Mouse (Mus musculus): ENCODE measurements around the gene Gabrb1. TPM values are rescaled to one million over a fixed set of nuclear protein-coding genes. Genes with fewer than 3 reads are reported as not detected.

Gabrb1 gene
- total RNA-seq, 2 experiments from 2014 or later: 0.12 TPM; not detected in 1

DNA sequence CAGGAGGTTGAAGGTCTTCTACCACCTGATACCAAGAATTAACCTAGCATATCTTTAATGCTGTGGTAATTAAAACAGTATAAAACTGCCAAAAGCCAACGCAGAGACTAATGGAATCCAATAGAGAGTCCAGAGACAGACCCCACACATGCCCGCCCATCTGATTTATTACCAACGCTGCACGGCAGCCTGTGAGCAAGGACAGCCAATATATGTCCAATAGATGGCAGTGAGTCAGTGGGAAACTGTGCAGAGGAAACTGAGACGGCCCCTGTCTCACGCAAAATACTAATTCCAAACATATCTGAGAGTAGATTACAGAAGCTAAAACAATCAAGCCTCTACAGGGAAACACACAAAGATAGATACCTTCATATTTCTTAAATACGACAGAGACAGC is 506.5 kb downstream of the Gabrb1 start:
- no peak for DNase-seq

DNA sequence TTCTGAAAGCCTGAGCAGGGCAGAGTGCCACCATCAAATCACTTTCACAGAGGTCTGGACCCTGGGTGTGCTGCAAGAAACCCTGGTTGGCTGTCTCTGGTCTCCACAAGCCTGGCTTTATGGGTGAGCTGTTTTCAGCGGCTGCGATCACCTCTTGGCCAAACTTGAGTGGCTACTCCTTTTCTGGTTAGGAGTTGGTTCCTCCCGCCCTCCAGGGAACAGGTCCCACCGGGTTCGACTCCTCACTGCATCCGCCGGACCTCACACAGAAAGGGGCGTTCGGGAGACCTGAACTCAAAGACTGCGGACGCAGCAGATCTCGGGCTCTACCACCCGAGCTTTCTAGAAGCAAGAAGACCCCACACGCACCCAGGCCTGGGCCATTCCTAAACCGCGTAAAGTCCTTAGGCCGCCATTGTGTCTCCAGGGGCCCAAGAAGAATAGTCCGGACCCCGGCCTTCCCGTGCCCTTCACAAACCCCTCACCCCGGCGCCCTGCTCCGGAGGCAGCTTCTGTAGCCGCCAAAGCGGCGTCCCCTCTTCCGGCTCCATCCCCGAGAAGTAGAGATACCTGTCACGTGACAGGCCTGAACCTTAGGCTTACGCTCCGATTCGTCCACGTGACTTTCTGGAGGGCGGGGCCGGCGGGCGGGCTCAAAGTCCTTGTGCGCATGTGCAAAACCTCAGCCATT is 509.8 kb downstream of the Gabrb1 start, which contains the start of gene Commd8:
Gene Commd8 (minus strand): TSS at position 596 of the 691 bp plus-strand sequence.
- DNase-seq: peak; percentile 96 to 99

DNA sequence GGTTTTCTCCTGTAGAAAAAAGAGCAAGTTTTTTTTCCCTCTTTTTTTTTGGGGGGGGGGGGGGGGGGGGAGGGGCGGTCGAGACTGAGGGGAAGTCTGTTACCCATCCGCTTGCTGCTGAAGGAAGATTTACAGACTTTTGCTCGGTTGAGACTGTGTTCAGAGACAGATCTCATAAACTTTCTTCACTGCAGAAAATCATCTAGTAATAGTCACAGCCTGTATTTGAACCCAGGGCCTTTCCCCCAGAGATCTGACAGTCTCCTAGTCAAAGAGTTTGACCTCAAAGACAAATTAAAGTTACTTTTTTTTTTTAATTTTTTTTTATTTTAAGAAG is 510.3 kb downstream of the Gabrb1 start:
- DNase-seq: no peak

DNA sequence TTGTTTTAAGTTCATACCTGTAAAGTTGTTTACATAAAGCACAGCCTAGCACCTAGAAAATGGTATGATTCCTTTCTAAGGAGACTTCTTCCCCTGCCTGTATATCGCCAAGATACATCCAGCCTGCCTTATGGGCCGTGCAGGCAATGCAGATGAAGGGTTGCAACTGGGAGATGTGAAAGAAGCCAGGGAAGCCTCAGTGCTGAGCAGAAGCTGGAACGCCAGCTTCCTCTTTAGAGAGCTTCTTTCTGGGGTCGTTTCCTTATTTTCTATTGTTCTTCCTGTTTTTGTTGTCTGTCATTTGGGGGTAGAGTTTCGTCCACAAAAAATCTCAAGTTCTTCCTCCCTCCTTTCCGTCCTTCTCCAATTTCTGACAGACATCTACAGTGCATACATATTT is 512.2 kb downstream of the Gabrb1 start:
- peak in 1 of 2 experiments; percentile 44 for DNase-seq

DNA sequence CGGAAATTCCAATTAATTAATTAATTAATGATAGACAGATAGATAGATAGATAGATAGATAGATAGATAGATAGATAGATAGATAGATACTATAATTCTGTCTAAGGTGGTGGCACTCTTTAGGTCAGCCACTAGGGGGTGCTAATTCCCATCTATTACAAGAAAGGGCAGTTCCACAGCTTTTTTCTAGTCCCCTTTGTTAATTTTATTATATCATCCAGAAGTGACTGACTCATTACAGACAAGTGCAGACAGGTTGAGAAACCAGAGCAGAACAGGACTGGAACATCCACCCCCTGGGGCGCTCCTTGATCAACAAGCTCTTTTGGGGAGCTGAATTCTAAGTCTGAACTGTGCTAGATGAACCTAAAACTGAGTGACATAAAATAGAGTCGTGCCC is 514.8 kb downstream of the Gabrb1 start:
- DNase-seq: peak; percentile 56 to 81

DNA sequence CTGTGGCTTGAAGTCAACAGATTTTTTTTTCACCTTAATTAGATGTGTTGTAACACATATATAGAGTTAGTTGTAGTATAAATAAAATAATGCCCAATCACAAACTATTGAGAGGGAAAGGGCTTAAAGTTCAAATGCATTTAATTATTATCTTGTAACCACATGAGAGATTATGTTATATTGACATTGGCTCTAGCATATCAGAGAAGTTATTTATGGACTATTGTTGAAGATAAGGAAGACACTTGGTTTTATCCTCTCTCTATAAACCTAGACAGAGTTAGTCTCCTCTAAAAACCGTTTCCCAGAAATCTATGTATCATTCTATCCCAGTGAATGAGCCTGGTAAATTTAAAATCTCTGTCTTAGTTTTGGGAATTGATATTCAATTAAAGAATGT is 515.6 kb downstream of the Gabrb1 start:
- DNase-seq: no peak

DNA sequence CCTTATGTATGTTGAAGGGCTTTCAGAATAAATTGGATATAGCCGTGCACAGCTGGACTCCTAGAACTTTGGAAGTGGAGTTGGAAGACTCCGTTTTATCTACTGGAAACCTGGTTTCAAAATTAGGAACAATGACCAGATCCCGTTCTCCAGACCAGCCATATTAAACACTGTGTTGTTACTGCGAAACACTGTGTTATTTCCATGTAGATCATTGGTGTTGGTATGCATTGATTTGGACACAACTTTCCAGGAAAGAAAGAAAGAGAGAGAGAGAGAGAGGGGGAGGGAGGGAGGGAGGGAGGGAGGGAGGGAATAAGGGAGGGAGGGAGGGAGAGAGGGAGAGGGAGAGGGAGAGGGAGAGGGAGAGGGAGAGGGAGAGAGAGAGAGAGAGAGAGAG is 517.1 kb downstream of the Gabrb1 start:
- no peak for DNase-seq

DNA sequence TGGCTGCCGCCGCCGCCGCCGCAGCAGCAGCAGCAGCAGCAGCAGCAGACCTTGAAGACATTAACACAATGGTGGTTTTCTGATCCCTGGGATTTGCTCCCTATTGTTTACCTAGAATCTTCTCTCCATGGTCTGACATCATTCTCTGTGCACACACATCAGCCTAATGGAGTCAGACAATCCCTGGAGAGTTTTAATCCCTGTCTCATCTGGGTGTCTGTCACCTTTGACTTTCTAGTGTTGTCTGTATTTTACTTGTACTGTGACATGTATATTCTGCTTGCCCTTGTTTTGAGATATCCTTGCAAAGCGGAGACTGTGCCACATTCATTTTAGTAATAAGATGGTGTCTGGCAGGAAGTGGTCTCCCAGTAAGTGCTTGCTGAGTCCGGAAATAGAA is 517.6 kb downstream of the Gabrb1 start:
- DNase-seq: no peak

DNA sequence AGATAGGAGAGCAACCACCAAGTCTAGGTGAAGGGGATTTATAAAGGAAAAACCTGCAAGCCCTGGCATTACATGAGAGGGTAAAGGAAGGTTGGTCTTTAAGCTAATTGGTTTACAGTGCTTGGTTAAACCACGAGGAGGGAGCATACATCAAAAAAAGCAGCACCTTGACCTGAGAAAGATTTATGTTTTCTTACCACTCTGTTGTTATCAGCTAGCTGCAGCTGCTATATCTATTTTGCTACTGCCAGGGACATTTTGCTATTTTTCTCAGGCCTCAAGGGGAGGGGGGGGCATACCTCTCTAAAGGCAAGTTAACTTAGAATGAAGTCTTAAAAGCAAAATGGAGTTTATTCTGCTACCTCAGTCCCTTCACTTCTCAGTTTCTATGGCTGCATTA is 523.3 kb downstream of the Gabrb1 start:
- DNase-seq: no peak

DNA sequence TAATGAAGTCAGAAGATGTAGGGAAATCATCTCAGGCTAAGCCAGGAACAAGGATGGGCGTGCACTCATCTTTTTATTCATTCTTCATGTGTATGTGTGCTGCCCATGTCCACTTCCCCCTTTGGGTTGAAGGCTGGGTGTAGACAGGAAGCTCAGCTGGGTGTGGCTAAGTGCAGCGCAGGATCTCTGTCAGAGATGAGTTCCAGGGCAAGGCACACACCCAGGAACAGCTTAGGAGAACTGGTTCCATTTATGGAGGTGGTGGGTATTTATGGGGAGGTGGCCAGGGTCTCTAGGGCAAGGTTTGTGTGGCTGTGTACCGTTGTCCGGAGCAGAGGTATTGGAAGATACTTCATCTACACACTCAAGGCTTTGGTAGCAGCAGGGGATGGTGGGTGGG is 524.9 kb downstream of the Gabrb1 start:
- DNase-seq: peak in 1 of 2 experiments; percentile 69

DNA sequence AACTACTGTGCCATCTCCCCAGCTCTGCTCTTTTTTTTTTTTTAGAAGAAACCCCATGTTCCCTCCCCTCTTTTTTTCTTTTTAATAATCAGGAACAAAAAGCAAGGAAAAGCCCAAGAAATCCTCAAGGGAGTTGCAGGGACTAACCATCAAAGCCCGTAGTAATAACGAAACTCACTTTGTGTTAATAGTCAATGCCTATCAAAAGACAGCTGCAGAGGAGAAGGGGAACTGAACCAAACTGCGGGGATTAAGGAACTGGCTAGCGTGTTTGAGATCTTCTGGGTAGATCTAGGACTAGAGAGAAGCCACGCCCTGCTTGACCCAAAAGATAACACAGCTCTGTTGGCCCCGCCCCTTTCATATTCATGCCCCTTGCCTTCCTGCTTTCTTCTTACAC is 526.0 kb downstream of the Gabrb1 start:
- peak in 1 of 2 experiments; percentile 72 for DNase-seq

DNA sequence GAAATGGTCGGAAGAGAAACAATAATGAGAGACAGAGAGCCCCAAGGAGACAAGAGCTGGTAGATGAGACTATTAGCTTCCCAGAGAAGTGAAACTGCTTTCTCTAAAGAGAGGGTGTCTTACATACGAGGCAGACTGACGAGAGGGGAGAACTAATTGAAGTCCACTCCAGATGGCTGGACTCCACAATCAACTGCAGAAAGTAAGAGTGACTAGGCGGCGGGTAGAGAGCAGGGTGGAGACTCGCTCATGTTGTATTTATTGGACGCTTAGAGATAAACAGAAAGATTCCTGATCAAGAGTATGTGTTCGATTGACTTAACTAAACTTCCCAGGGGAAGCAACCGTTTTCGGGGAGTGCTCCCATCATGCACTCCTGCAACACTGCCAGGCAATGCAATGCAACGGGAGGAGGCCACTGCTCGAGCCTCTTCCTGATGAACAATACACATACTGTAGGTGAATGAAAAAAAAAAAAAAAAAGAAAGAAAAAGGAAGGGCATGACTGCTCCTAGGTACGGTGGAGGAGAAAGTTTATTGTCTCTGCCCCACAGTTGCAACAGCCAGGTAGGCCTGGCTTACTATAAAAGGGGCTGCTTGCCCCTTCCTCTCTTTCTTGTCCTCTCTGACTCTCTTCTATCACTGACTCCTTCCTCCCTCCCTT is 526.7 kb downstream of the Gabrb1 start:
- DNase-seq: no peak

DNA sequence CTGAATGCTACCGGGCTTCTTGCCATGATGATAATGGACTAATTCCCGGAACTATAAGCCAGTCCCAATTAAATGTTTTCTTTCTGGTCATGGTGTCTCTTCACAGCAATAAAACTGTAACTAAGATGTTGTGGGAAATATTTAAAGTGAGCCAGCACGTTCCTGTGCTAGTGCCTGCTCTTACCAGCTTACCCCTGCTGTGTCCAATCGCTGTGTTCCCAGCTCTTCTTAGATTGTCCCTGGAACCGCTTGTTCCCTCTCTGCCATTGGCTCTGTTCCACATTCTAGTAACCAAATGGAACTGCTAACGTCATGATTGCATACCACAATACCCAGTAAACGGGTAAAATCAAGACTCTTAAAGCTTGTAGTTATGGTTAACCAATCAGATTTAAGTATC is 533.2 kb downstream of the Gabrb1 start:
- peak in 1 of 2 experiments; percentile 33 for DNase-seq

DNA sequence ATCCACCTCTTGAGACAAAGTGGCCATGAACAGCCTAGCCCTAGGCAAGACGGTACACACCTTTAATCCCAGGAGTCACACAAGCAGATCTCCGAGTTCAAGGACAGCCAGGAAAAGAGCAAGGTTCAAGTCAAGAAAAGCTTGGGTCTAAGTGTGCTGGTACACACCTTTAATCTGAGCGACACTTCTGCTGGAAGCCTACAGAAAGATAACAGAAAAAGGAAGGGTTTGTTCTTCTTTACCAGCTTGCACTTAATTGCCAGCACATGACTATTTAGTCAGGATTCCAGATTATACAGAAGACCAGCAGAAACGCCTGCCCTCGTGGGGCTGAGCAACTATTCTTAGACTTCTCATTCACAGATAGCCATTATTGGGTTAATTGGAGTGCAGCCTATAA is 534.0 kb downstream of the Gabrb1 start:
- DNase-seq: no peak

DNA sequence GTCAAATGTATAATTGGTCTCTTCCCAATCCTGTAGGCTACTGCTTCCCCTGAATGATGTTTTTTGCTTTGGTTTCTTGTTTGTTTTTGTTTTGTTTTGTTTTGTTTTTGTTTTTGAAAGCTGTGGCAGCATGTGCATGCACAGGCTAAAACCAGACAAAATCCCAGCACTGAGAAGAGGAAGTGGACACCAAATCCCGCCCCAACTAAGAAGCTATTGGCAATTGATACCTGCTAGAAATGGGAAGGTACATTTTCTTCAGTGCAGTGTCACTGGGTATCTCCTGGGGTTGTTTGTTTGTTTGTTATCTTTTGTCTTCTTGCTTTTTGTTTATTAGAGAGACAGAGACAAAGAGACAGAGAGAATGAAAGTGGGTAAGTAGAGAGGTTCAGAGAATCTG is 537.5 kb downstream of the Gabrb1 start:
- no peak for DNase-seq

Other genes with a start within 250 kb of the Gabrb1 start
- not detected for gene Cox7b2, start 109.9 kb upstream of the Gabrb1 start, total RNA-seq (2021)
- gene Gabra4, start 195 bp downstream of the Gabrb1 start, total RNA-seq (2021): not detected